Mouse (Mus musculus) liver, embryonic 14.5 days (tissue): ENCODE data around the gene Slc24a4. TPM values are rescaled to one million over a fixed set of nuclear protein-coding genes. Genes with fewer than 3 reads are reported as not detected.

Experiments
- ATAC-seq: fragments of 200-750 bp; cut with Nextera tagmentation; 2 replicates; pipeline ENCODE4 v1.8.0; 2017; ENCODE audit warnings: moderate number of reproducible peaks, mild to moderate bottlenecking, moderate library complexity; ENCODE audit not compliant: insufficient read depth
- DNase-seq, 3 experiments: peaks; one replicate each; pipeline ENCODE4 v3.0.0-alpha.2; 2012 to 2013; ENCODE audit warnings: low read depth in 3 of 3, low spot score in 3 of 3
- H3K27ac ChIP-seq: fragments of 300-500 bp; sonication (generic); 2 replicates; pipeline ENCODE4 v1.5.1; 2014; ENCODE audit warnings: moderate library complexity, mild to moderate bottlenecking, control low read depth, inconsistent platforms
- H3K27me3 ChIP-seq: fragments of 300-500 bp; sonication (generic); 2 replicates; pipeline ENCODE4 v1.6.1; 2014; ENCODE audit warnings: mild to moderate bottlenecking, low read length, moderate library complexity; ENCODE audit not compliant: control insufficient read depth, insufficient read depth
- H3K36me3 ChIP-seq: fragments of 300-500 bp; sonication (generic); replicated peaks from 2 replicates; pipeline ENCODE4 v1.6.1; 2014; ENCODE audit warnings: low read depth; ENCODE audit not compliant: control insufficient read depth, insufficient read depth
- H3K4me1 ChIP-seq, 2 experiments: fragments of 200-500 bp in 1 of 2; fragments of 300-500 bp in 1 of 2; sonication (generic) in 1 of 2; replicated peaks; 2 replicates each; pipeline ENCODE4 v1.6.1; 2012 to 2014; ENCODE audit warnings: antibody characterized with exemption in 1 of 2, inconsistent platforms in 1 of 2, low read length in 1 of 2; ENCODE audit not compliant: control insufficient read depth in 2 of 2, insufficient read depth in 2 of 2
- H3K4me2 ChIP-seq: fragments of 300-500 bp; sonication (generic); 2 replicates; pipeline ENCODE4 v1.6.1; 2014; ENCODE audit warnings: low read depth, mild to moderate bottlenecking, control low read depth, moderate library complexity
- H3K4me3 ChIP-seq, 2 experiments: fragments of 200-500 bp in 1 of 2; fragments of 300-500 bp in 1 of 2; sonication (generic) in 1 of 2; 2 replicates each; pipeline ENCODE4 v1.5.1; 2012 to 2014; ENCODE audit warnings: low read depth in 2 of 2, low read length in 2 of 2, mild to moderate bottlenecking in 2 of 2, control low read depth in 1 of 2, inconsistent platforms in 1 of 2, moderate library complexity in 1 of 2; ENCODE audit not compliant: insufficient read depth in 1 of 2
- H3K9ac ChIP-seq: fragments of 300-500 bp; sonication (generic); replicated peaks from 2 replicates; pipeline ENCODE4 v1.6.1; 2014; ENCODE audit warnings: mild to moderate bottlenecking, control low read depth, moderate library complexity
- H3K9me3 ChIP-seq: fragments of 300-500 bp; sonication (generic); 2 replicates; pipeline ENCODE4 v1.6.1; 2016; ENCODE audit warnings: low read length, mixed read lengths; ENCODE audit not compliant: control insufficient read depth
- CTCF ChIP-seq: IDR thresholded peaks from 2 replicates; pipeline ENCODE4 v1.5.1; 2016; ENCODE audit warnings: antibody characterized with exemption, low read depth, control low read depth
- EP300 ChIP-seq: IDR thresholded peaks from 2 replicates; pipeline ENCODE4 v1.6.1; 2016; ENCODE audit warnings: antibody characterized with exemption, low read depth
- WGBS: fragments of 180-500 bp; shearing (Covaris S2); extraction: QIAGEN DNeasy Blood & Tissue Kit; methylation state at CpG from one replicate; pipeline ENCODE4 v1.1.7; 2014; ENCODE audit not compliant: insufficient replicate concordance; 5-methylcytosine and 5-hydroxymethylcytosine counted together
- polyA plus RNA-seq, 2 experiments: library from polyadenylated mRNA; depleted of rRNA in 1 of 2; stranded (reverse) in 1 of 2; unstranded in 1 of 2; fragments of >200 nt; fragmentation: Nextera tagmentation in 1 of 2; extraction: Ambion mirVana in 1 of 2; gene quantifications; 2 replicates each; pipeline versions ENCODE4 v1.2.1 to v1.2.3; 2012 to 2014

The Slc24a4 gene
- polyA plus RNA-seq (2012; rRNA removed) = 0.08 and 0.10 TPM in 2 replicates
- polyA plus RNA-seq (2014; fragmentation: Nextera tagmentation; extraction: Ambion mirVana) = 0.08 and 0.13 TPM in 2 replicates

DNA sequence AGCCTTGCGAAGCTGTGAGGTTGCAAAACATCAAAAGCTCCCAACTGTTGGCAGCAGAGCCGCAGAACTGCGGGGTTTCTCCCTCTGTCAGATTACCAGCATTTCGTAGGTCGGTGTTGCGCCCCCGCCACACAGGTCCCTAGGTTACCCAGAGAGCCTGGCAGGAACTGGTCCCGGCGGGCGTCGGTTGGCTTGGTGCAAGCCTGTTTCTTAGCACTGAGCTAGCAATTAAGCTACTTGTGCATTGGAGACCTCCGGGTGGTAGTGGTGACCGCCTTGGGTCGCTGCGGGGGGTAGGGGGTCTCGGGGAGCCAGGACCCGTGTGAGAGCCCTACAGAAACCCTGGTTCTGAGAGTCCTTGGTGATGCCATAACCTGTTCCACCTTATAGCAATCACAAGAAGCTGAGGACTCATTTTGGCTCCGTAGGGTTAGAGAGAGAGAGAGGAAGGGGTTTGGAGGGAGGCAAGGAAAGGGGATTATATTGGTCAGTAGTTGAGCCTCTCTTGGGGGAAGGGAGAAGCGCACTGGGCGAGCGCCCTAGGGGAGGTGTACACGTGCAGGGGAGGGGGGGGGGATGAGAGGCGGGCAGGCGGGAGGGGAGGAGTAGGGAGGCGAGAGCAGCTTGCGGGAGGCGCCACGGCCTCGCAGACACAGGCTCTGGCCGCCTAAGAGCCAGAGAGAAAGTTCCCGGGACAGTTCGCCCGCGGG lies at the start of gene Slc24a4:
TSS of gene Slc24a4 (plus strand) at position 653 of the 710 bp plus-strand sequence.
- no peak for TF ChIP-seq CTCF
- no peak for TF ChIP-seq EP300
- ATAC-seq (no peak), DNase-seq (no peak)
- 3% methylated on average over 33 of the region's 34 CpGs for WGBS
- Histone ChIP-seq H3K27ac (no peak within 1 kb of the TSS), H3K4me2 (peak within 1 kb of the TSS; percentile 56), H3K4me3 (peak within 1 kb of the TSS; percentile 6 to 34; a peak in 2 of 4 replicates), H3K36me3 (no peaks in the 10 kb centered on the region), H3K9me3 (no peaks in the 10 kb centered on the region), H3K27me3 (peaks cover 37% of the 10 kb centered on the region), H3K9ac (no peak within 1 kb of the TSS), H3K4me1 (no peaks in the 10 kb centered on the region)

DNA sequence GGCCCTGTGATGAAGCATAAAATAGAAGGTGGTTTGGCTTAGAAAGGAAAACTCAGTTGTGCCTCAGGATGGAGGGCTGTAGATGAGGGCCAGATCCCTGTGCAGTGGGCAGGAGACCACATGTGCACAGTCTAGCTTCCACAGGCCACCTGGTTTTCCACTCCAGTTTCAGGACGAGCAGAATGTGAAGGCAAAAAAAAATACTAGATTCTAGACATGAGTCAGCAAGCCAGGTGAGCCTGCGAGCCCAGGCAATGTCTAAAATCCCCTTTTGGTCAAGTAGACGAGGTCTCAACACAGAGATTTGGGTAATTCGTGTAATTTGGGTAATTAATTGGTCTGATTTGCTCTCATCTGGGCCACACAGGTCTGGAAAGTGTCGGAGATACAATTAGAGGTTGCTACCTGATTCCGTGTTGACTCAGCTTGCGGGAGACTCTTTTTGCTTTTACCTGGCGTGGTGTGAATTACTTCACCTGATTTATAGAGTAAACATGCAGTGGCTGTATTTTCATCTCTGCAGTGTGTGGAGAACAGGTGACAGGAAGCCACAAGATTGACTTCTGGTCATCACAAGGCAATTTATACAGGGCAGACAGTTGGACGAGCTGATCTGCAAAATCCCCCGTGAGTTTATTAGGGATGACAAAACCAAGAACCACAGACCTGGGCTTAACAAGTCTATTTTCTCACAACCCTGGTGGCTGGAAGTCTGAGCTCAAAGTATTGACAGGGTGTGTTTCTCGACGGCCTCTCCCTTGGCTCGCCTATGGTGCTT lies 45.7 kb upstream of the Slc24a4 start:
- H3K9ac ChIP-seq = no peak overlapping the region
- no peaks in the 10 kb centered on the region for H3K4me1 ChIP-seq
- no peaks in the 10 kb centered on the region for H3K27me3 ChIP-seq
- no peaks in the 10 kb centered on the region for H3K9me3 ChIP-seq
- no peak for TF ChIP-seq EP300
- no peak for TF ChIP-seq CTCF
- DNase-seq (no peak), ATAC-seq (no peak)
- WGBS = 47% methylated on average over 13 of the region's 13 CpGs
- no peak overlapping the region for H3K27ac ChIP-seq
- H3K4me2 ChIP-seq = no peak overlapping the region
- no peaks in the 10 kb centered on the region for H3K36me3 ChIP-seq
- H3K4me3 ChIP-seq = no peak overlapping the region

DNA sequence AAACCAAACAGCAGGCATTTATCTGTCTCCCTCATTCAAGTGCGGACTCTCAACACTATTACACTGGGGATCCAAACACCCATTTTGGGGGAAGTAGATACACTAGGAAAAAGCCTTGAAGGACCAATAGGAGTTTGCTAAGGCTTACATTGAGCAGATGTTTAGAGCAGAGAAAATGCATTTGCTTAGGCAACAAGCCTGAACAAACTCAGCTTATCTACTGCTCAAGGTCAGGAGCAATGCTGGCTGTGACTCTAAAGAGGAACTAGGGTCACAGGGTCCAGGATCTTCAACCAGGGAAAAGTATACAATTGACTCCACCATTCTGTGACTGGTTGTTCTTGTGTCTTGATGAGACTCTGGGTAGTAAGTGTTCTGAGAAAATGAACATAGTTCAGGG lies 38.0 kb upstream of the Slc24a4 start:
- no peaks in the 10 kb centered on the region for H3K27me3 ChIP-seq
- no peak overlapping the region for H3K9ac ChIP-seq
- no peaks in the 10 kb centered on the region for H3K9me3 ChIP-seq
- peak in 2 of 3 experiments; percentile 4 to 11 for DNase-seq
- H3K4me2 ChIP-seq = no peak overlapping the region
- WGBS = 69% methylated on average over 1 of the region's 1 CpGs
- H3K4me3 ChIP-seq = no peak overlapping the region
- H3K27ac ChIP-seq = no peak overlapping the region
- no peak for ATAC-seq
- no peaks in the 10 kb centered on the region for H3K36me3 ChIP-seq
- TF ChIP-seq EP300 (no peak), CTCF (no peak)
- H3K4me1 ChIP-seq = peaks cover 0 to 15% of the 10 kb centered on the region in 2 experiments; a peak in 2 of 4 replicates

DNA sequence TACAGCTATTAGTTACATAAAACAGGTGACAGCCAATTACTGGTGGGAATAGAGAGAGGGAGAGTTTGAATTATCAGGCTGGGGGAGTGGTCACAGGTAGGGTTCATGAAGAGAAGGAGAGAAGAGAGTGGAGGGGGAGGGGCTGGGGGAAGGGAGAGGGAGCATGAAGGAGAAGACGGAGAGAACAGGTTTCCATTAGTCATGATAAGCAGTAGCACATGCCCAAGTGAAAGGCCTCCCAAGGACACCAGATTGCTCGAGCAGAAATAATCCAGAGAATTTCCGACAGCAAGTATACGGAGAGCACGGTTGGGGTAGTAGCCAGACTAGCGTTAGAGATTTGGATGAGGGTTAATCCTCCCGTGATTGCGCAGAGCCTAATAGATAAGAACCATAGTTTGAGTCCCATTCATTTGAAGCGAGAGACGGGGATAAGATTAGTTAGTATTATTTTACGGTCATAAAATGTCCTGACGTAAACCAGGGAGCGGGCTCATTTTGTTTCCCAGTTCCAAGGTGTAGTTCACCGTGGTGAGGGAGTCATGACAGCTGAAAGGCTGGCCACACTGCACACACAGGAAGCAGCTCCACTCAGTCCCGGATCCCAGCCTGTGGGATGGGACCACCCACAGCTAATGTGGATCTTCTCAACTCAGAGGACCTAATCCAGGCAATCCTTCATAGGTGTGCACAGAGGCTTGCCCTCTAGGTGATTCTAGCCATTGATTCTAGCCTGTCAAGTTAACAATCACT lies 36.0 kb upstream of the Slc24a4 start:
- Histone ChIP-seq H3K9ac (no peak overlapping the region), H3K4me2 (no peak overlapping the region), H3K4me1 (peaks cover 0 to 15% of the 10 kb centered on the region in 2 experiments; a peak in 2 of 4 replicates), H3K4me3 (no peak overlapping the region), H3K27ac (no peak overlapping the region), H3K36me3 (no peaks in the 10 kb centered on the region), H3K9me3 (no peaks in the 10 kb centered on the region), H3K27me3 (no peaks in the 10 kb centered on the region)
- WGBS = 72% methylated on average over 15 of the region's 15 CpGs
- ATAC-seq (no peak), DNase-seq (no peak)
- no peak for TF ChIP-seq EP300
- no peak for TF ChIP-seq CTCF
